Comparison of ENCODE assay signal across 24 mouse cellular contexts in genomic region chr9:104297041-104297440, GRCm38 (mm10). TPM values are rescaled to one million over a fixed set of nuclear protein-coding genes. Genes with fewer than 3 reads are reported as not detected.
"Had no signal": no experiment of that assay in that cellular context is flagged by ENCODE, and none has a peak within 500 bp of the region (broad histone marks: within the 10 kb centered on the region; RNA-seq: fewer than 3 reads in every experiment).

No protein-coding gene starts in this region.

- H3K4me2 ChIP-seq: heart, embryonic 11.5 days; heart, embryonic 13.5 days; heart, embryonic 15.5 days; hindbrain, embryonic 13.5 days; hindbrain, embryonic 15.5 days; limb, embryonic 12.5 days; liver, embryonic 11.5 days; liver, embryonic 13.5 days; liver, embryonic 15.5 days had no signal

- H3K9me3 ChIP-seq: heart, embryonic 13.5 days; heart, embryonic 15.5 days; hindbrain, embryonic 13.5 days; hindbrain, embryonic 15.5 days; limb, embryonic 10.5 days; limb, embryonic 12.5 days; liver, embryonic 13.5 days; liver, embryonic 15.5 days had no signal

- H3K36me3 ChIP-seq: heart, embryonic 13.5 days; heart, embryonic 15.5 days; hindbrain, embryonic 13.5 days; hindbrain, embryonic 15.5 days; limb, embryonic 10.5 days; limb, embryonic 12.5 days; liver, embryonic 13.5 days; liver, embryonic 15.5 days had no signal

- H3K4me3 ChIP-seq: heart, adult 2 months; heart, embryonic 13.5 days; heart, embryonic 15.5 days; hindbrain, embryonic 13.5 days; hindbrain, embryonic 15.5 days; layer of hippocampus, adult 2 months; left cerebral cortex, adult 2 months; limb, embryonic 10.5 days; limb, embryonic 12.5 days; liver, embryonic 13.5 days; liver, embryonic 15.5 days had no signal

- H3K4me1 ChIP-seq: heart, embryonic 13.5 days; heart, embryonic 15.5 days; hindbrain, embryonic 13.5 days; hindbrain, embryonic 15.5 days; limb, embryonic 12.5 days; liver, embryonic 13.5 days; liver, embryonic 15.5 days had no signal

- ATAC-seq: forebrain, postnatal 0 days; hindbrain, postnatal 0 days; intestine, embryonic 16.5 days; liver, postnatal 0 days had no signal

- H3K27me3 ChIP-seq: heart, embryonic 13.5 days; heart, embryonic 15.5 days; hindbrain, embryonic 13.5 days; hindbrain, embryonic 15.5 days; limb, embryonic 12.5 days; liver, embryonic 13.5 days; liver, embryonic 15.5 days had no signal

- H3K9ac ChIP-seq: forebrain, postnatal 0 days; heart, embryonic 13.5 days; heart, embryonic 15.5 days; hindbrain, embryonic 13.5 days; hindbrain, embryonic 15.5 days; limb, embryonic 12.5 days; liver, embryonic 13.5 days; liver, embryonic 15.5 days; liver, postnatal 0 days had no signal

- H3K27ac ChIP-seq: heart, adult 2 months; heart, embryonic 13.5 days; heart, embryonic 15.5 days; hindbrain, embryonic 13.5 days; hindbrain, embryonic 15.5 days; hindbrain, postnatal 0 days; kidney, postnatal 0 days; layer of hippocampus, adult 2 months; left cerebral cortex, adult 2 months; limb, embryonic 10.5 days; limb, embryonic 12.5 days; liver, embryonic 13.5 days; liver, embryonic 15.5 days had no signal

- DNase-seq: forebrain, postnatal 0 days; gastrocnemius, postnatal 14 days; gastrocnemius, postnatal 36 days; heart, adult 2 months; heart, postnatal 14 days; heart, postnatal 36 days; liver; liver, embryonic 13.5 days; liver, postnatal 0 days had no signal

RNA-seq across cellular contexts. Expression of gene Acpp, which starts 40.5 kb away (rescaled TPM):
- polyA plus RNA-seq: heart, postnatal 0 days had no signal
